Mouse (Mus musculus): ENCODE measurements around the gene Pik3r1. TPM values are rescaled to one million over a fixed set of nuclear protein-coding genes. Genes with fewer than 3 reads are reported as not detected.

Pik3r1 gene
- polyA plus RNA-seq, 1 experiment from 2014 or later: 14.4 TPM

- Histone ChIP-seq H3K27ac (no peak overlapping the region), H3K4me1 (peaks cover 15% of the 10 kb centered on the region; the same call in 1 of the 2 replicates), H3K27me3 (ENCODE audit: insufficient read depth, poor library complexity, severe bottlenecking) (no peaks in the 10 kb centered on the region), H3K36me3 (no peaks in the 10 kb centered on the region), H3K9me3 (no peaks in the 10 kb centered on the region), H3K4me3 (no peak overlapping the region)
- no peak for DNase-seq (ENCODE audit: low spot score)
- WGBS: 77% methylated on average over 8 of the region's 8 CpGs
These were observed 24.8 kb downstream of the Pik3r1 start for GRCm38 (mm10) chr13:101743247-101743646.

GRCm38 (mm10) chr13:101742596-101742995 is 25.4 kb downstream of the Pik3r1 start:
- Histone ChIP-seq H3K27me3 (ENCODE audit: insufficient read depth, poor library complexity, severe bottlenecking) (no peaks in the 10 kb centered on the region), H3K36me3 (no peaks in the 10 kb centered on the region), H3K9me3 (no peaks in the 10 kb centered on the region), H3K4me1 (peaks cover 15% of the 10 kb centered on the region; the same call in 1 of the 2 replicates), H3K27ac (no peak overlapping the region), H3K4me3 (no peak overlapping the region)
- DNase-seq (ENCODE audit: low spot score): no peak
- 55% methylated on average over 6 of the region's 6 CpGs for WGBS

- Histone ChIP-seq H3K27me3 (ENCODE audit: insufficient read depth, poor library complexity, severe bottlenecking) (no peaks in the 10 kb centered on the region), H3K9me3 (no peaks in the 10 kb centered on the region), H3K4me1 (peaks cover 16% of the 10 kb centered on the region; the same call in 1 of the 2 replicates), H3K4me3 (no peak overlapping the region), H3K27ac (no peak overlapping the region), H3K36me3 (no peaks in the 10 kb centered on the region)
- 86% methylated on average over 11 of the region's 11 CpGs for WGBS
- DNase-seq (ENCODE audit: low spot score): no peak
These were observed 26.3 kb downstream of the Pik3r1 start for GRCm38 (mm10) chr13:101741530-101742309.

- Histone ChIP-seq H3K4me3 (no peak overlapping the region), H3K9me3 (no peaks in the 10 kb centered on the region), H3K4me1 (peaks cover 12% of the 10 kb centered on the region; the same call in 1 of the 2 replicates), H3K27me3 (ENCODE audit: insufficient read depth, poor library complexity, severe bottlenecking) (no peaks in the 10 kb centered on the region), H3K27ac (no peak overlapping the region), H3K36me3 (no peaks in the 10 kb centered on the region)
- WGBS: 63% methylated on average over 4 of the region's 4 CpGs
- DNase-seq (ENCODE audit: low spot score): no peak
These were observed 28.2 kb downstream of the Pik3r1 start for GRCm38 (mm10) chr13:101739732-101740381.

GRCm38 (mm10) chr13:101738769-101739168 is 29.2 kb downstream of the Pik3r1 start:
- no peak overlapping the region for H3K4me3 ChIP-seq
- no peaks in the 10 kb centered on the region for H3K9me3 ChIP-seq
- 91% methylated on average over 6 of the region's 6 CpGs for WGBS
- no peaks in the 10 kb centered on the region for H3K36me3 ChIP-seq
- DNase-seq (ENCODE audit: low spot score): no peak
- peaks cover 9% of the 10 kb centered on the region; the same call in 1 of the 2 replicates for H3K4me1 ChIP-seq
- no peaks in the 10 kb centered on the region for H3K27me3 ChIP-seq (ENCODE audit: insufficient read depth, poor library complexity, severe bottlenecking)
- no peak overlapping the region for H3K27ac ChIP-seq

GRCm38 (mm10) chr13:101736521-101737387 is 31.3 kb downstream of the Pik3r1 start:
- no peak for DNase-seq (ENCODE audit: low spot score)
- H3K27ac ChIP-seq: no peak overlapping the region
- H3K4me3 ChIP-seq: no peak overlapping the region
- no peaks in the 10 kb centered on the region for H3K27me3 ChIP-seq (ENCODE audit: insufficient read depth, poor library complexity, severe bottlenecking)
- H3K4me1 ChIP-seq: peaks cover 11% of the 10 kb centered on the region; the same call in 1 of the 2 replicates
- no peaks in the 10 kb centered on the region for H3K36me3 ChIP-seq
- no peaks in the 10 kb centered on the region for H3K9me3 ChIP-seq
- WGBS: 76% methylated on average over 16 of the region's 16 CpGs

GRCm38 (mm10) chr13:101735364-101736120 is 32.5 kb downstream of the Pik3r1 start:
- no peak overlapping the region for H3K27ac ChIP-seq
- no peaks in the 10 kb centered on the region for H3K9me3 ChIP-seq
- H3K4me3 ChIP-seq: no peak overlapping the region
- 68% methylated on average over 8 of the region's 8 CpGs for WGBS
- no peaks in the 10 kb centered on the region for H3K27me3 ChIP-seq (ENCODE audit: insufficient read depth, poor library complexity, severe bottlenecking)
- DNase-seq (ENCODE audit: low spot score): no peak
- H3K36me3 ChIP-seq: no peaks in the 10 kb centered on the region
- peaks cover 13% of the 10 kb centered on the region; the same call in 1 of the 2 replicates for H3K4me1 ChIP-seq

GRCm38 (mm10) chr13:101734227-101734626 is 33.8 kb downstream of the Pik3r1 start:
- Histone ChIP-seq H3K36me3 (no peaks in the 10 kb centered on the region), H3K27ac (no peak overlapping the region), H3K4me1 (peaks cover 20% of the 10 kb centered on the region; the same call in 1 of the 2 replicates), H3K27me3 (ENCODE audit: insufficient read depth, poor library complexity, severe bottlenecking) (no peaks in the 10 kb centered on the region), H3K4me3 (no peak overlapping the region), H3K9me3 (no peaks in the 10 kb centered on the region)
- no peak for DNase-seq (ENCODE audit: low spot score)
- 84% methylated on average over 7 of the region's 7 CpGs for WGBS

GRCm38 (mm10) chr13:101732675-101733074 is 35.3 kb downstream of the Pik3r1 start:
- H3K27me3 ChIP-seq (ENCODE audit: insufficient read depth, poor library complexity, severe bottlenecking): no peaks in the 10 kb centered on the region
- no peaks in the 10 kb centered on the region for H3K36me3 ChIP-seq
- H3K4me1 ChIP-seq: peaks cover 21% of the 10 kb centered on the region; the same call in 1 of the 2 replicates
- H3K4me3 ChIP-seq: no peak overlapping the region
- 82% methylated on average over 10 of the region's 10 CpGs for WGBS
- no peak for DNase-seq (ENCODE audit: low spot score)
- H3K9me3 ChIP-seq: no peaks in the 10 kb centered on the region
- no peak overlapping the region for H3K27ac ChIP-seq

- WGBS: 73% methylated on average over 7 of the region's 7 CpGs
- peaks cover 20% of the 10 kb centered on the region; the same call in 1 of the 2 replicates for H3K4me1 ChIP-seq
- H3K9me3 ChIP-seq: no peaks in the 10 kb centered on the region
- no peak for DNase-seq (ENCODE audit: low spot score)
- H3K4me3 ChIP-seq: no peak overlapping the region
- no peaks in the 10 kb centered on the region for H3K27me3 ChIP-seq (ENCODE audit: insufficient read depth, poor library complexity, severe bottlenecking)
- H3K36me3 ChIP-seq: no peaks in the 10 kb centered on the region
- H3K27ac ChIP-seq: no peak overlapping the region
These were observed 36.2 kb downstream of the Pik3r1 start for GRCm38 (mm10) chr13:101731777-101732176.

- peaks cover 16% of the 10 kb centered on the region; the same call in 1 of the 2 replicates for H3K4me1 ChIP-seq
- H3K9me3 ChIP-seq: no peaks in the 10 kb centered on the region
- H3K27me3 ChIP-seq (ENCODE audit: insufficient read depth, poor library complexity, severe bottlenecking): no peaks in the 10 kb centered on the region
- DNase-seq (ENCODE audit: low spot score): no peak
- H3K36me3 ChIP-seq: no peaks in the 10 kb centered on the region
- WGBS: 80% methylated on average over 8 of the region's 8 CpGs
- H3K27ac ChIP-seq: no peak overlapping the region; the same call in 1 of the 2 replicates
- no peak overlapping the region for H3K4me3 ChIP-seq
These were observed 37.7 kb downstream of the Pik3r1 start for GRCm38 (mm10) chr13:101730351-101730750.
